Mouse (Mus musculus) midbrain, embryonic 16.5 days (tissue): ENCODE results near the gene D630003M21Rik. TPM values are rescaled to one million over a fixed set of nuclear protein-coding genes. Genes with fewer than 3 reads are reported as not detected.

Experiments
- ATAC-seq: fragments of 200-750 bp; cut with Nextera tagmentation; 2 replicates; pipeline ENCODE4 v1.8.0; 2017; ENCODE audit warnings: moderate TSS enrichment
- H3K27ac ChIP-seq: fragments of 300-500 bp; sonication (generic); 2 replicates; pipeline ENCODE4 v1.5.1; 2014; ENCODE audit warnings: mild to moderate bottlenecking, low read length, mixed read lengths
- H3K27me3 ChIP-seq: fragments of 300-500 bp; sonication (generic); 2 replicates; pipeline ENCODE4 v1.6.1; 2014; ENCODE audit warnings: low read depth, low read length, mixed read lengths; ENCODE audit not compliant: control insufficient read depth, insufficient read depth
- H3K36me3 ChIP-seq: fragments of 300-500 bp; sonication (generic); 2 replicates; pipeline ENCODE4 v1.6.1; 2014; ENCODE audit warnings: mild to moderate bottlenecking, low read length, moderate library complexity, mixed read lengths; ENCODE audit not compliant: control insufficient read depth, insufficient read depth
- H3K4me1 ChIP-seq: fragments of 300-500 bp; sonication (generic); 2 replicates; pipeline ENCODE4 v1.6.1; 2014; ENCODE audit warnings: mild to moderate bottlenecking, low read length, mixed read lengths; ENCODE audit not compliant: control insufficient read depth, insufficient read depth
- H3K4me2 ChIP-seq: fragments of 300-500 bp; sonication (generic); 2 replicates; pipeline ENCODE4 v1.6.1; 2014; ENCODE audit warnings: mild to moderate bottlenecking, low read length, mixed read lengths
- H3K4me3 ChIP-seq: fragments of 300-500 bp; sonication (generic); 2 replicates; pipeline ENCODE4 v1.5.1; 2014; ENCODE audit warnings: low read depth, mild to moderate bottlenecking, low read length, moderate library complexity, mixed read lengths
- H3K9ac ChIP-seq: fragments of 300-500 bp; sonication (generic); 2 replicates; pipeline ENCODE4 v1.6.1; 2014; ENCODE audit warnings: low read depth, low read length, mixed read lengths
- H3K9me3 ChIP-seq: fragments of 300-500 bp; sonication (generic); replicated peaks from 2 replicates; pipeline ENCODE4 v1.6.1; 2014; ENCODE audit warnings: mild to moderate bottlenecking, low read length, mixed read lengths; ENCODE audit not compliant: control insufficient read depth, poor library complexity, severe bottlenecking
- WGBS: fragments of 180-500 bp; shearing (Covaris S2); extraction: QIAGEN DNeasy Blood & Tissue Kit; methylation state at CpG from one replicate; pipeline ENCODE4 v1.1.7; 2014; 5-methylcytosine and 5-hydroxymethylcytosine counted together
- polyA plus RNA-seq: library from polyadenylated mRNA; unstranded; fragments of >200 nt; fragmentation: Nextera tagmentation; extraction: Ambion mirVana; gene quantifications from 2 replicates; pipeline ENCODE4 v1.2.1, GENCODE M21; 2015

D630003M21Rik gene
- polyA plus RNA-seq, 1 experiment from 2014 or later = 1.7 TPM

DNA sequence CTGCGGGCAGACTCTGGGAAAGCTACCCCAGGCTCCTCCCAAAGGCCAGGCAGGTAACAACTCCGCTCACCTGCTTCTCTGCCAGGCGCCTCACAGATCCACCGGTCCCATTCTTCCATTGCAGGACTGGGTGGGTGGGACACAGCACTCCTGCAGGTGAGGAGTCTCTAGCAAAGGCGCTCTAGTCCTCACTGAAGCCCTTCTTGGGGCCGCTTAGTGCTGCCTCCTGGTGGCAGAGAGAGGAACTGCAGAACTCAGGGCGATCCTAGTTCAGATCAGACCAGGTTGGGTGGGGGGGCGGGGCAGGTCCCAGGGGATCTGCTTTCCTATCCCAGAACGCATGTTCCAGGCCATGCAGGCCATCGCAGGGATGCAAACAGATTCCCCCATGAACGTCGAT lies 29.8 kb upstream of the D630003M21Rik start:
- no peak overlapping the region for H3K27ac ChIP-seq
- no peak overlapping the region for H3K9ac ChIP-seq
- no peaks in the 10 kb centered on the region for H3K9me3 ChIP-seq
- no peak for ATAC-seq
- 13% methylated on average over 12 of the region's 12 CpGs for whole genome bisulfite sequencing
- no peaks in the 10 kb centered on the region for H3K36me3 ChIP-seq
- H3K4me1 ChIP-seq = no peaks in the 10 kb centered on the region
- no peak overlapping the region for H3K4me2 ChIP-seq
- H3K27me3 ChIP-seq = no peaks in the 10 kb centered on the region
- H3K4me3 ChIP-seq = no peak overlapping the region

DNA sequence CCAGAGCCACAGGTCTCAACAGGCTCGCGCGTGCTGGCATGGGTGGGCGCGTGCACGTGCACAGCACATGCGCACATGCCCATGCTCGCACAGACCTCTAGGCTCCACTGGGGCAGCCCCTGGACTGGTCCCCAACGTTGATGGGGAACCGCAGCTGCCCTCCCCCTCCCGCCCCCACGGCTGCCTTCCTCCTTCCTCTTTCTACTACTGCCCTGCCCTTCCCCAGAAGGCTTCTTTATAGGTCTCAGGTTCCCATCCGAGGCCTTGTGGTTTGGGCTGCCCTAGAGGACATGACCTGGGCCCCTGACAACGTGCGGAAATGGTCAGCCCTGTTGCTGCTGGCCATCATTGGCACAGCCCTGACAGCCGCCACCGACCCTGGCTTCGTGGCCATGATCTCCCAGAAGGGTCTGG lies 29.0 kb upstream of the D630003M21Rik start, which contains the start of gene Bpi:
Gene Bpi (plus strand): TSS at position 90 of the 414 bp plus-strand sequence.
- ATAC-seq = no peak
- Histone ChIP-seq H3K9me3 (no peaks in the 10 kb centered on the region), H3K4me1 (no peaks in the 10 kb centered on the region), H3K9ac (no peak within 1 kb of the TSS), H3K4me2 (no peak within 1 kb of the TSS), H3K36me3 (no peaks in the 10 kb centered on the region), H3K27me3 (no peaks in the 10 kb centered on the region), H3K4me3 (no peak within 1 kb of the TSS), H3K27ac (no peak within 1 kb of the TSS)
- 71% methylated on average over 18 of the region's 18 CpGs for WGBS

DNA sequence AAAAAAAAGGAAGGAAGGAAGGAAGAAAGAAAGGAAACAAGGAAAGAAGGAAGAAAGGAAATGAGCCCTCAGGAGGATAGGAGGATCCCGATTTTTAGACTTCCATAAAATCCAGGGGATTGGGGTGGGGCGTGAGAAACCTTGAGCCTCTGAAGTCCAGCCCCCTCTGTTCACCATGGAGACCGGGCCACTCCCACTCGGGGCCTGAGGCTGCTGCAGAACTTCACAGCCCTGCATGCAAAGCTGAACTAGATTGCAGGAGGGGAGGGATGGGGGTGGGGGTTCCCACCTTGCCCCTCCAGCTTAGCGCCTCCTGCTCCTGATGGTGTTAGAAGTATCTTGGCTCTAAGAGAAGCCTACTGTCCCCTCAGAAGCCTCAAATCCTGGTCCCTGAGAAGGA lies 27.9 kb upstream of the D630003M21Rik start:
- H3K27me3 ChIP-seq = no peaks in the 10 kb centered on the region
- H3K9ac ChIP-seq = no peak overlapping the region
- H3K9me3 ChIP-seq = no peaks in the 10 kb centered on the region
- H3K4me1 ChIP-seq = no peaks in the 10 kb centered on the region
- no peak overlapping the region for H3K4me2 ChIP-seq
- 15% methylated on average over 5 of the region's 5 CpGs for WGBS
- no peak overlapping the region for H3K27ac ChIP-seq
- no peak for ATAC-seq
- H3K4me3 ChIP-seq = no peak overlapping the region
- H3K36me3 ChIP-seq = no peaks in the 10 kb centered on the region

DNA sequence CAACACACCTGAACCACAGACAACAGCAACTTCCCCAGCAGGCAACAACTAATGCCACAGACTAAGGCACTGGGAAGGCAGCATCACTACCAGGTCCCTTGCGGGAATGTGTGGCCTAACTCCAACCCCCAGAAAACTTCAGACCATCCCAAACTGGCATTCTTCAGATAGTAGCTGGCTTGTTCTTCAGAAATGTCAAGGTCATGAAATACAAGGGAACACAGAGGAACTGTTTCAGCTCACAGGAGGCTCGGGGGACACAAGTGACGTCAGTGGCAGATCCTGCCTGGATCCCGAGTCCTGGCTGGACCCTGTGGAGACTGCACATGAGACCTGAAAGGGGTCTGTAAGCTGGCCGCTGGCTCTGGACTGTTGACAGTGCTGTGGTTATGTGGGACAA lies 24.8 kb upstream of the D630003M21Rik start:
- Histone ChIP-seq H3K9ac (no peak overlapping the region), H3K4me2 (no peak overlapping the region), H3K27ac (no peak overlapping the region), H3K27me3 (no peaks in the 10 kb centered on the region), H3K4me1 (no peaks in the 10 kb centered on the region), H3K4me3 (no peak overlapping the region), H3K9me3 (no peaks in the 10 kb centered on the region), H3K36me3 (no peaks in the 10 kb centered on the region)
- 69% methylated on average over 5 of the region's 5 CpGs for WGBS
- ATAC-seq = no peak

DNA sequence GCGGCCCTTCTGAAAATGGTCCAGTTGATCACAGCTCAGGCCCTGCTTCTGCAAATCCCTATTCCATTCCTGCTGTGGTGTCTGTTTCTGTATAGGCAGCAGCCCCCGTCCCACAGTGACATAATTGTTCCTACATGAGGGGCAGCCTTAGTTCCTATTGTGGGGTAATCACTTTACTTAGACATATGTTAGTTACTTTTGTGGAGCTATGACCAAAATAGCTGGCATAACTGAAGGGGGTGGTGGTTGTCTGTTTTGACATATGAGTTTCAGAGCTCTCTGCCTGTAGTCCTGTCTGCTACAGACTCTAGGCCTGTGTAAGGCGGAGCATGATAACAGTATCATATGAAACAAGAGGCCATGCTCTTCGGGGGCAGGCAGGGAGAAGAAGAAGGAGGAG lies 21.5 kb upstream of the D630003M21Rik start:
- no peak for ATAC-seq
- WGBS = 77% methylated on average over 4 of the region's 4 CpGs
- no peaks in the 10 kb centered on the region for H3K4me1 ChIP-seq
- no peak overlapping the region for H3K4me3 ChIP-seq
- H3K4me2 ChIP-seq = no peak overlapping the region
- H3K27me3 ChIP-seq = no peaks in the 10 kb centered on the region
- no peaks in the 10 kb centered on the region for H3K36me3 ChIP-seq
- H3K9ac ChIP-seq = no peak overlapping the region
- no peak overlapping the region for H3K27ac ChIP-seq
- no peaks in the 10 kb centered on the region; the same call in 1 of the 2 replicates for H3K9me3 ChIP-seq

DNA sequence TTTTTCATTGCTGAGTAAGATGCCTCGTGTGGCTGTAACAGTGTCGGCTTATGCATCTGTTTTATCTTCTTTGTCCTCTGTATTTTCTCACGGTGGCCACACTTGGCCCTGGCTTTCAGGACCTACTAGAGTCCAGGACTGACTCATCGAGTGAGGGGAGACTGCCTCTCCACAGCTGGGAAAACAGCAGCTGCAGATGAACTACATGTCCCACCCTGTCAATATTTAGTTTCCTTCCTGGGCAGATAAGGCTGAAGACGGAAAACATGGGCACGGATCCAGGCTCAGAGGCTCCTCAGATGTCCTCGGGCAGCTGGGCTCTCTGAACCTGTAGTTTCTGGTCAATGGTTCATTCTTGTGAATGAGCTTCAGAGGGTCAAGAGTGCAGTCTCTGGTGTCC lies 19.3 kb upstream of the D630003M21Rik start:
- WGBS = 79% methylated on average over 7 of the region's 7 CpGs

DNA sequence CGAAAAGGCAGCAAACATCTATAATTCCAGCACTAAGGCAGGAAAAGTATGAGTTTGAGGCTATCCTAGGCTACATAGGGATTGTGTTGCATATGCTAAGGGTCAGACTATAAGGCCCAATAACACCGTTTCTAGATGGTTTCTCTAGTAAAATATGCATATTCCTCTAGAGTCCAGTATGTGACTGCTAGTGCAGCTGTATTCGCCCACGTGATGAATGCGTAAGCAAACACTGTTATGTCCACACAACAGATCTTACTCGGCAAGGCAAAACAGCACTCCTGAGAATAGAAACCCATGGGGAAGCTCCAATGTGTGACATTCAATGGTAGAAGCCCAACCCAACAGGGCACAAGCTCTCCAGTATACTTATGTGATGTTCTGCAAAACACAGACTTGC lies 18.8 kb upstream of the D630003M21Rik start:
- no peak overlapping the region for H3K4me3 ChIP-seq
- no peak overlapping the region for H3K4me2 ChIP-seq
- WGBS = 84% methylated on average over 6 of the region's 6 CpGs
- no peaks in the 10 kb centered on the region; the same call in 1 of the 2 replicates for H3K9me3 ChIP-seq
- H3K9ac ChIP-seq = no peak overlapping the region
- H3K27me3 ChIP-seq = no peaks in the 10 kb centered on the region
- H3K4me1 ChIP-seq = no peaks in the 10 kb centered on the region
- no peaks in the 10 kb centered on the region for H3K36me3 ChIP-seq
- no peak for ATAC-seq
- no peak overlapping the region for H3K27ac ChIP-seq

More for the DNA sequence above, 19.3 kb upstream of the D630003M21Rik start:
- H3K27ac ChIP-seq = no peak overlapping the region
- no peaks in the 10 kb centered on the region; the same call in 1 of the 2 replicates for H3K9me3 ChIP-seq
- no peak overlapping the region for H3K4me2 ChIP-seq
- H3K27me3 ChIP-seq = no peaks in the 10 kb centered on the region
- no peak for ATAC-seq
- no peaks in the 10 kb centered on the region for H3K4me1 ChIP-seq
- H3K36me3 ChIP-seq = no peaks in the 10 kb centered on the region
- H3K4me3 ChIP-seq = no peak overlapping the region
- no peak overlapping the region for H3K9ac ChIP-seq

DNA sequence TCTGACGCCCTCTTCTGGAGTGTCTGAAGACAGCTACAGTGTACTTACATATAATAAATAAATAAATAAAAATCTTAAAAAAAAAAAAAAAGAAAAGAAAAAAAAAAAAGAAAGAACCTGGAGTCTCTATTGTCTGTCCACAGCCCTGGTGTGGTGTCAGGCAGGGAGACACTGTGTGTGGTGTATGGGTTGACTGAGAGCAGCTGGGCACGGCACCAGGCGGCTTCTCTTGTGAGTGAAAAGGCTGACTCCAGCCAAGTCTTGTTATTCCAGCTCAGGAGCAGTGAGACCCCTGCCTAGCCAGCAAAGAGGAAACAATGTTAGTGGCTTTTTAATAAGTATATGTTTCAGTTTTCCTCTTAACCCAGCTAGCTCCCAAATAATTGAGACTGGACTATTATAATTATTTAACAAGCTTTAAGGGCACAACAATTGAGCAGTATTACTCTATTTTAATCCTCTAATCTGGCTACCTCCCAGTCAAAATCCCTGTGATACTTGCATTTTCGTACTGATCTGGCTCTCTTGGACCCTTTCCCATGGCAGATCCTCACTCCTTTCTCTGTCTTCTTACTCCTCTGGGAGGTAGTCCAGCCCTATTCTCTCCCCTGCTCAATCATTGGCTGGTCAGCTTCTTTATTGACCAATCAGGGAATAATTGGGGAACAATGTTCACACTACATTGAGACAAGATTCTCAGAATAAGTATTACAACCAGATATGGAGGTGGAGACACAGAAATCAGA lies 16.2 kb upstream of the D630003M21Rik start:
- Histone ChIP-seq H3K27me3 (no peaks in the 10 kb centered on the region), H3K9me3 (no peaks in the 10 kb centered on the region; the same call in 1 of the 2 replicates), H3K27ac (no peak overlapping the region), H3K4me3 (no peak overlapping the region), H3K9ac (no peak overlapping the region), H3K36me3 (no peaks in the 10 kb centered on the region), H3K4me1 (no peaks in the 10 kb centered on the region), H3K4me2 (no peak overlapping the region)
- no peak for ATAC-seq
- 57% methylated on average over 4 of the region's 4 CpGs for WGBS

DNA sequence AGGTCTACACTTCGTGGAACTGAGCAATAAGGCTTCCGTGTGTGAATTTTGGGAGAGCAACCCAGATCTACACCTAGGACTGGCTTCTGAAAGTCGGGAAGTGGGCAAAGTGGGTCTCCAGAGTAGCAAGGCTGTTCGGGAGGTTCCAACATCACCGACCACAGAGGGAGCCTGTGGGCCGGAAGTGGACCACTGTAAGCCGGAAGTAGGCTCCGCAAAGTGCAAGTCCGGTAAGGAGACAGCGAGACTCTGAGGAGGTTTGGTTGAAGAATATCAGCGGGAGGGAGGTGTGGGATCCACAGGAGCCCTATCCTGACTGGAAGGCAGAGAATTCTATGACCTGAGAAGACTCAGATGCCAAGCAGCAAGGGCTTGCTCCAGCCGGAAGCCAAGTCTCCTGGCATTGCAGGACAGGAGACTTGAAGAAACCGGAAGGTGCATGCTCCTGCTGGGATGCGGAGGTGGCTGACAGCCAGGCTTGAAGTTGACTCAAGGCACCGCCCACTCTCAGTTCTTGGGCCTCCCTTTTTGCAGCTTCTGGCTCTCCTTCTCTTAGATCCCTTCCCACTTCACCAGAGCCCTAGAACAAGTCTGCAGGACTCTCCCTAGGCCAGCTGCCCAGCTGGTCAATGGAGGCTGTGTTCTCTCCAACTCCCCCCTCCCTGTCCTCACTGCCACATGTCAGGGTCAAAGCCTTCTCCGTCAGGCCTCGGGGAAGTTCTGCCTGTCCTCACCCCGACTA lies 14.3 kb upstream of the D630003M21Rik start:
- Histone ChIP-seq H3K4me3 (no peak overlapping the region), H3K4me1 (no peaks in the 10 kb centered on the region), H3K9ac (no peak overlapping the region), H3K4me2 (no peak overlapping the region), H3K36me3 (no peaks in the 10 kb centered on the region), H3K9me3 (no peaks in the 10 kb centered on the region; the same call in 1 of the 2 replicates), H3K27me3 (no peaks in the 10 kb centered on the region), H3K27ac (no peak overlapping the region)
- 85% methylated on average over 18 of the region's 18 CpGs for WGBS
- ATAC-seq = no peak
